Mouse (Mus musculus) heart, postnatal 4 days (tissue): ENCODE measurements around the gene Sugt1. TPM values are rescaled to one million over a fixed set of nuclear protein-coding genes. Genes with fewer than 3 reads are reported as not detected.

ENCODE experiments used
- DNase-seq: peaks from one replicate; pipeline ENCODE4 v3.0.0; 2021
- total RNA-seq, 2 experiments: library from RNA; stranded (reverse); gene quantifications; 2 replicates each; pipeline ENCODE4 v1.2.3; 2021

Sugt1 gene
- total RNA-seq = 100 to 1,000 TPM in 1 of 2 experiments, 10 to 100 TPM in 1; 99.3 to 107 TPM

DNA sequence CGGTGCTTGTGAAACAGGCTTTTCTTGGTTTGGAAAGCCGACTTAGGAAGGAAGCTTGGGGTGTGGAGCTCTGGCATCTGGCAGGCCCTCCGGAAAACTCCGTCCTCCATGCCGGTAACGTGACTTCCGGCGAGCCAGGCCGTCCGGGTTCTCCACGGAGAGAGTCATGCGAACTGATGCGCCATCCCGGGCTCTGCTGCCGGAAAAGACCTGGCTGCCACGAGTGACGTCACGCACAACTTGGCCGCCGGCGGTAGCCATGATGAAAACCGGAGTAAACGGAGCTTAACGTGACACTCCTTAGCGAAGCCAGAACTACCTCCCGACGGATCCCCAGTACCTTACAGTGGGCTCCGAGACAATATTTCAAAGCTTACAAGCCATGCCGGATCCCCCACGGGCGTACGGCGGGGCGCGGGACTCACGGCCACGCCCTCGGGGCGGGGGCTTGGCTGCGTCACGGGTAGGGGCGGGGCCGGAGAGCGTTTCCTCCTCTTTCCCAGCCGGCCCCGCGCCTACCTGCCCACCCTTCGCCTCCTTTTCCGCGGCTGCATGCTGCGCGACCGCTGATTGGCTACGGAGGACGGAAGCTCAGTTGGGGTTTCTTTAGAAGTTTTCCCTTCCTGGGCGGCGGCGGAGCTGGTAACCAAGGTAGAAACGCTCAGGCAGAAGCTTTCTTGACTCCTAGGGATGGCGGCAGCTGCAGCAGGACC is at the start of gene Sugt1:
TSS of gene Sugt1 (plus strand) at position 553 of the 713 bp plus-strand sequence.
- peak; percentile 96 for DNase-seq

DNA sequence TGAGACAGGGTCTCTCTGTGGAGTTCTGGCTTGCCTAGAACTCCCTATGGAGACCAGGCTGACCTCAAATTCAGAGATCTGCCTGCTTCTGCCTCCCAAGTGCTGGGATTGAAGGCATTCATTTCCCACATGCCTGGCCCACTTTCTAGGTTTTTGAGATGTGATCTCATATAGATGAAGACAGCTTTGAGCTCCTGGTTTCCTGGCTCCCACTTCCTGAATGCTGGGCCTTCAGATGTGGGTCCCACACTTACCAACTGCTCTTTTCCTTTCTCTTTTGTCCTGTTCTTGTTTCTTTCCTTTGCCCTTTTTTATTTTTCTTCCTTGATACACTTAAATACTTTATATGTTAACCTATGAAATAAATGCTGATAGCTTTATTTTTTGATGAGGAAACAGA is 49.6 kb upstream of the Sugt1 start:
- peak; percentile 3 for DNase-seq

DNA sequence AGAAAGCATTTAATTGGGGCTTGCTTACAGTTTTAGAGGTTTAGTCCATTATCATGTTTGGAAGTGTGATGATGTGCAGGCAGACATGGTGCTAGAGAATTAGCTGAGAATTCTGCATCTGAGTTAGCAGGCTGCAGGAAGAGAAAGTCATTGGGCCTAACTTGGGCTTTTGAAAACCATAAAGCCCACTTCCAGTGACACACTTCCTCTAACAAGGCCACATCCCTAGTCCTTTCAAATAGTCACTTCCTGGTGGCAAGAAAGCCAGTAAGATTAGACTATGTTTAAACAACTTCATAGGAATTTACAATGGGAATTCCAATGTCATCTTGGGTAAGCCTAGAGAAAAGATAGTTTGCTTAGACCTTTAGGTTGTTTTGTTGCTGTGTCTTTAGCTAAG is 45.9 kb upstream of the Sugt1 start:
- no peak for DNase-seq

- DNase-seq = peak; percentile 24
Observed at GRCm38 (mm10) chr14:79549343-79549742, 38.1 kb upstream of the Sugt1 start.

DNA sequence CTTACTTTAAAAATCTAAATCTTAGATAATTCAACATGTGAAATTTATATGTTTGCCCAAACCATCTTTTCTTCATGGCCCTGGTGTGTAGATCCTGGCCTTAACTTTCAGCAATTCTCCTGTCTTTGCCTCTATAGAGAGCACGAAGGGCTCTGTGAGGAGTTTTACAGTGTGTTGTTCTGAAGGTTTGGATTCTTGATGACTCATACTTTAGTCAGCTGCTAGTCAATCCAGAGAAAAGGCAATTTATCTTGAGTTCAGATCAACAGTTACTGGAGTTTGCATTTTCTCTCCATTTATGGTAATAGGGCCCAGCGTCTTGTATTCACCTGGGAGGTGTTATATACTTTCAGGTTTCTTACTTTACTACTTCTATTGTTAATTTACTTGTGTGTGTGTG is 35.6 kb upstream of the Sugt1 start:
- DNase-seq = no peak

DNA sequence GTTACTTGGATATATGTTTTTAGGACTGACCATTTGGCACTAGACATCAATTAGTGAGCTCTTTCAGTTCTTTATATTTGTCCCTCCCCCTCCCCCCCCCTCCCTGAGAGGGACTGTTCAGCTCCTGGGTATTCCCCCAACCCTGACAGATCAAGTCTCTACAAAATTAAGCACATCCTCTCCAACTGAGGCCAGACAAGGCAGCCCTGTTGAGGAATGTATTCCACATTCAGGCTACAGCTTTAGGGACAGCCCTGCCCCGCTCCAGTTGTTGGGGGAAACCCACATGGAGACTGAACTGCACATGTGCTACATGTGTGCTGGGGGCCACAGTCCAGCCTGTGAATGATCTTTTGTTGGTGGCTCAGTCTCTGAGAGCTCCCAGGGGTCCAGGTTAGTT is 34.6 kb upstream of the Sugt1 start:
- no peak for DNase-seq

- no peak for DNase-seq
Observed at GRCm38 (mm10) chr14:79557796-79558195, 29.7 kb upstream of the Sugt1 start.

DNA sequence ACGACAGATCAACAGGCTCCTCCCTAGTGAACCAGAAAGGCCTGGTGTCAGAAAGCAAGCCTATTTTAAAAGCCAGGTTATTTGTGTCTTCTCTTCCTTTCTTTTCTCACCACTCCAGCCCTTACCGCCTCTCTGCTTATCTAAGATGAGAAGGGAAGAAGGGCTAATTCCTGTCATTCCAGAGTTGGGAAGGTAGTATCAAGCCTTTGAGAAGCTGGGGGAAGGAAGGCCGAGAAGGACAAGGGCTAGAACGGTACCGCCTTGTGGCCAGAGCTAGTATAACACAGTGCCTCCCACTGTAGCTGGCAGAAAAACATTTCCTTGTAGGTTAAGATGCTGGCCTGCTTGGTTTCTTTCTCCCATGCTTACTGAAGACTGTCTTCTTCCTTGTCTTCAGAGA is 24.7 kb upstream of the Sugt1 start:
- peak; percentile 74 for DNase-seq

GRCm38 (mm10) chr14:79564784-79565183 is 22.7 kb upstream of the Sugt1 start:
- DNase-seq = no peak

DNA sequence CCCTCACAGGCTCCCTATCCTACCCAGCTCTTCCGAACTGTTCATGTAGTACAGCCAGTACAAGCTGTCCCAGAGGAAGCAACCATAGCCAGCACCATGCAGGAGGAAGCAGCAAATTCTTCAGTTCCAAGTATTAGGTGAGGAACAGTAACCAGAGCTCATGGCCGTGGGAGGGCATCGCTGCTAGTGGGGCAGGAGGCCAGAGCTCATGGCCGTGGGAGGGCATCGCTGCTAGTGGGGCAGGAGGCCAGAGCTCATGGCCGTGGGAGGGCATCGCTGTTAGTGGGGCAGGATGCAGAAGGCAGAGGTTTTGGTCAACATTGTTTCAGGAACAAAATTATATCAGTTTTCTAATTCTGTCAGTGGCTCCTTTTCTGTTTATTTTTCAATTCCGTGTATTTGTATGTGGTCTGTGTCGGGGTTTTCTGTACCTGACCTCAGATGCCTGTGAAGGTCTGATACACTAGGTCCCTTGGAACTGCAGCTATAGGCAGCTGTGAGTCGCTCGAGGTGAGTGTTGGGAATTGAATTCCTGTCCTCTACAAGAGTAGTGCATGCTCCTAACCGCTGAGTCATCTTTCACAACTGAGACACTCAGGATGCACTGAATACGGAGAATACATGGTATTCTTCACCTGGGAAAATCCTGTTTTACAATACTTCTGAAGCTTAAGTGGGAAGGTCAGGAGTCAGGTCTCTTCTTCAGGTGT is 13.9 kb upstream of the Sugt1 start:
- DNase-seq = no peak

DNA sequence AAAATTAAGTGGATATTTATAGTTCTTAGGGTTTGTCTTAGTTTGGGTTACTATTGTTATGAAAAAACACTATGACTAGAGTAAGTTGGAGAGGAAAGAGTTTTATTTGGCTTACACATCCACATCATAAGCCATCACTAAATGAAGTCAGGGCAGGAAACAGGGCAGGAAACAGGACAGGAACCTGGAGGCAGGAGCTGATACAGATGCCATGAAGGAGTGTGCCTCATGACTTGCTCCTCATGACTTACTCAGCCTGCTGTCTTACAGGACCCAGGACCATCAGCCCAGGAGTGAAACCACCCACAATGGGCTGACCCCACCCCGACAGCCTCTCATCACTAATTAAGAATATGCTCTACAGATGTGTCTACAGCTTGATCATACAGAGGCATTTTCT is 13.1 kb upstream of the Sugt1 start:
- DNase-seq = no peak

DNA sequence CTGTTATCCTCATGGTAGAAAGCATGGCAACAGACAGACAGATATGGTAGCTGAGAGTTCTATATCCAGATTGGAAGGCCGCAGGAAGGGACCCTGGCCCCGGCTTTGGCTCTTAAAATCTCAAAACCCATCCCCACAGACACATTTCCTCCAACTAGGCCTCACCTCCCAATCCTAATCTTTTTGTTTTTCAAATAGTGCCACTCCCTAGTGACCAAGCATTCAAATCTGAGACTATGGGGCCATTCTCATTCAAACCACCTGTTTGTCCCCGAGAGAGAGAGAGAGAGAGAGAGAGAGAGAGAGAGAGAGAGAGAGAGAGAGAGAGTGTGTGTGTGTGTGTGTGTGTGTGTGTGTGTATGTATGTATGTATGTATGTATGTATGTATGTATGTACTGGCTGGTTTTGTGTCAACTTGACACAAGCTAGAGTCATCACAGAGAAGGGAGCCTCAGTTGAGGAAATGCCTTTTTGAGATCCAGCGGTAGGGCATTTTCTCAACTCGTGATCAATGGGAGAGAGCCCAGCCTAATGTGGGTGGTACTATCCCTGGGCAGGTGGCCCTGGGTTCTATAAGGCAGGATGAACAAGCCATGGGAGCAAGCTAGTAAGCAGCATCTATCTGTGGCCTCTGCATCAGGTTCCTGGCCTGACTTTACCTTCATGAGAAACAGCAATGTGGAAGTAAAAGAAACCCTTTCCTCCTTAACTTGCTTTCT is 3.8 kb upstream of the Sugt1 start:
- no peak for DNase-seq

- no peak for DNase-seq
Observed at GRCm38 (mm10) chr14:79586499-79587138, 872 bp upstream of the Sugt1 start.

DNA sequence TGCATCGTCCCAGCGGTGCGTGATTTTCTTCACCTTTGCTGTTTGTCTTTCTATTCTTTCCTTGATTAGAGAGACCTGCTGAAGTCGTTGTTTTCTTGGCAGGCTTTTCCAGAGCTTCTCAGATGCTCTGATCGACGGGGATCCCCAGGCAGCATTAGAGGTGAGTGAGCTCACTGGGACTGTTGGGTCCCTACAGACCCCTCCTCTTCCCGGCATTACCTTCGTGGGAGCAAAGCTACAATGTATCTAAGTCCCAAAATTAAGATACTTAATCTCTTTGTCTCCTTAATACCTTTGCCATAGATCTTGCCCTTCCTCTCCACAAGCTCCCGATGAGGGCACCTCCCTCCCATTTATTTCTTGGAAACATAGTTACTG is 350 bp downstream of the Sugt1 start:
- DNase-seq = no peak

- DNase-seq = peak; percentile 10
Observed at GRCm38 (mm10) chr14:79588534-79588951, 1.1 kb downstream of the Sugt1 start.

GRCm38 (mm10) chr14:79589401-79589800 is 1.9 kb downstream of the Sugt1 start:
- no peak for DNase-seq

- no peak for DNase-seq
Observed at GRCm38 (mm10) chr14:79590916-79591315, 3.4 kb downstream of the Sugt1 start.

- DNase-seq = no peak
Observed at GRCm38 (mm10) chr14:79591611-79592010, 4.1 kb downstream of the Sugt1 start.

DNA sequence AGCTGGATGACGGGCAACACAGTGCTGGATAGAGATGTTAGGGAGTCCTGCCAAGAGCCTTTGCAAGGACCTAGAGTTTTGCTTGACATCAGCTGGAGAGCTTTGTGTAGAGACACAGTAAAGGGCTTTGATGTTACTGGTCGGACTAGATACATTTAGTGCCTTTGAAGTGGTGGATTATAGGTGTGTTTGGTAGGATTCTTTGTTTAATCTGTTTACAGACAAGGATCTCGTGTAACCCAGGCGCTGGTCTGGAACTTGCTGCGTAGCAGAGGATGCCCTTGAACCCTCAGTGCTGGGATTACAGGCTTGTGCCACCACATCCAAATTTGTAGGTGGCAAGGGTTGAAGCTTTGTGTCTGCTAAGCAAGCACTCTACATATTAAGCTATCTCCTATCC is 6.6 kb downstream of the Sugt1 start:
- no peak for DNase-seq

GRCm38 (mm10) chr14:79596602-79597001 is 9.1 kb downstream of the Sugt1 start:
- DNase-seq = no peak

DNA sequence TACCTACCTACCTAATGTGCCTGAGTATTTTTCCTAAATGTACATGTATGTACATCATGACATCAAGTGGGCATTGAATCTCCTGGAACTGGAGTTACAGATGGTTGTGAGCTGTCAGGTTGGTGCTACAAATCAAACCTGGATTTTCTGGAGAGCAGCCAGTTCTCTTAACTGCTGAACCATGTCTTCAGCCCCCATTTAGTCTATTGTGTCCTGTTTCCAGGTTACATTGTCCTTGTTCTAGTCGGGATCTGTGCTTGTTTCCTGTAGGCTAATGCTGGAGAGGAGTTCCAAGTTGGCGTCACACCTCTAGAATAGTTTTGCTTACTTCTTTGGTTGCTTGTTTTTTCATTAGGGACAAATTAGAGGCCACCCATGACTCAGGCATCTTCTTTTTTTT is 18.4 kb downstream of the Sugt1 start:
- no peak for DNase-seq

- no peak for DNase-seq
Observed at GRCm38 (mm10) chr14:79606392-79606791, 18.9 kb downstream of the Sugt1 start.

GRCm38 (mm10) chr14:79606867-79607266 is 19.4 kb downstream of the Sugt1 start:
- DNase-seq = no peak
